Mouse (Mus musculus) olfactory bulb, adult 2 months (tissue): ENCODE measurements around the gene Begain. TPM values are rescaled to one million over a fixed set of nuclear protein-coding genes. Genes with fewer than 3 reads are reported as not detected.

Experiments
- H3K27ac ChIP-seq: fragments of 200-500 bp; 2 replicates; pipeline ENCODE4 v1.5.1; 2012; ENCODE audit warnings: low read depth, low read length; ENCODE audit not compliant: insufficient read depth
- H3K4me1 ChIP-seq: fragments of 200-500 bp; 2 replicates; pipeline ENCODE4 v1.6.1; 2012; ENCODE audit warnings: low read length; ENCODE audit not compliant: control insufficient read depth, insufficient read depth
- H3K4me3 ChIP-seq: fragments of 200-500 bp; 2 replicates; pipeline ENCODE4 v1.5.1; 2012; ENCODE audit warnings: mild to moderate bottlenecking, low read depth, low read length, moderate library complexity; ENCODE audit not compliant: insufficient read depth
- CTCF ChIP-seq: fragments of 200-500 bp; IDR thresholded peaks from 2 replicates; pipeline ENCODE4 v1.5.1; 2012; ENCODE audit warnings: low read depth, mild to moderate bottlenecking, low read length, moderate library complexity; ENCODE audit not compliant: insufficient read depth
- POLR2A ChIP-seq: fragments of 200-500 bp; IDR thresholded peaks from 2 replicates; pipeline ENCODE4 v1.6.1; 2012; ENCODE audit warnings: mild to moderate bottlenecking, low read depth, low read length, moderate library complexity; ENCODE audit not compliant: insufficient read depth
- WGBS: fragments of 180-500 bp; shearing (Covaris S2); methylation state at CpG from one replicate; pipeline ENCODE4 v1.1.7; 2018; 5-methylcytosine and 5-hydroxymethylcytosine counted together
- polyA plus RNA-seq: library from polyadenylated mRNA; stranded (reverse); fragments of >200 nt; gene quantifications from 2 replicates; pipeline ENCODE4 v1.2.4, GENCODE M21; 2012; ENCODE audit warnings: low replicate concordance; ENCODE audit not compliant: missing spikeins, insufficient read depth, insufficient read length

Begain gene
- polyA plus RNA-seq, 1 experiment: not detected

- Histone ChIP-seq H3K4me3 (no peak overlapping the region), H3K27ac (no peak overlapping the region), H3K4me1 (peaks cover 10% of the 10 kb centered on the region)
- TF ChIP-seq POLR2A (no peak), CTCF (no peak)
- 91% methylated on average over 2 of the region's 2 CpGs for WGBS
Measured at GRCm38 (mm10) chr12:109086111-109086510, 18.1 kb upstream of the Begain start.

- Histone ChIP-seq H3K4me3 (no peak overlapping the region), H3K4me1 (peaks cover 10% of the 10 kb centered on the region), H3K27ac (no peak overlapping the region)
- 48% methylated on average over 8 of the region's 8 CpGs for WGBS
- TF ChIP-seq POLR2A (no peak), CTCF (no peak)
Measured at GRCm38 (mm10) chr12:109085674-109086073, 17.7 kb upstream of the Begain start.

DNA sequence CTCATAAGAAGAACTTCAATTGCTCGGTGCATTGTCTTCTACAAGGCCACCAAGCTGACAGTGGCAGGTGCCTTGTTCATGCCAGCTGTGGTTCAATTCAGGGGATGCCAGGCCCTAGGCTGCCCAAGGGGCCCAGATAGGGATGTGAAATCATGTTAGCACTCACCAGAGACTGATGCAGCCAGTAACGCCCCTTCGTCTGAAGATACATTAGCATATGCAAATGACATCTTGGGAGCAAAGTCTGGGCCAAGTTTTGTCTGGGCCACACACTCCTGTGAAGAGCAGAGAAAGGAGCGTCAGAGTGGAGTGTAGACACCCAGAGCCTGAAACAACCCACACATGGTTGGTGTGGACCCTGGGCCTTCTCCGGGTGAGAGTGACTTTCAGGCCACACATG lies 17.0 kb upstream of the Begain start:
- Histone ChIP-seq H3K4me1 (peaks cover 10% of the 10 kb centered on the region), H3K27ac (no peak overlapping the region), H3K4me3 (no peak overlapping the region)
- TF ChIP-seq CTCF (no peak), POLR2A (no peak)
- 68% methylated on average over 5 of the region's 5 CpGs for WGBS

GRCm38 (mm10) chr12:109083476-109083875 lies 15.5 kb upstream of the Begain start:
- Histone ChIP-seq H3K27ac (no peak overlapping the region), H3K4me3 (no peak overlapping the region), H3K4me1 (peaks cover 10% of the 10 kb centered on the region)
- 87% methylated on average over 3 of the region's 3 CpGs for WGBS
- no peak for TF ChIP-seq POLR2A
- no peak for TF ChIP-seq CTCF

- Histone ChIP-seq H3K4me1 (peaks cover 4% of the 10 kb centered on the region), H3K4me3 (no peak overlapping the region), H3K27ac (no peak overlapping the region)
- 87% methylated on average over 6 of the region's 6 CpGs for WGBS
- TF ChIP-seq CTCF (no peak), POLR2A (no peak)
Measured at GRCm38 (mm10) chr12:109077036-109077435, 9.0 kb upstream of the Begain start.

GRCm38 (mm10) chr12:109074777-109075285 lies 6.8 kb upstream of the Begain start:
- TF ChIP-seq POLR2A (no peak), CTCF (no peak)
- H3K4me1 ChIP-seq: peaks cover 4% of the 10 kb centered on the region
- no peak overlapping the region for H3K4me3 ChIP-seq
- WGBS: 77% methylated on average over 2 of the region's 2 CpGs
- H3K27ac ChIP-seq: no peak overlapping the region

GRCm38 (mm10) chr12:109074106-109074505 lies 6.1 kb upstream of the Begain start:
- no peak overlapping the region for H3K27ac ChIP-seq
- TF ChIP-seq POLR2A: no peak
- TF ChIP-seq CTCF: no peak
- 65% methylated on average over 6 of the region's 6 CpGs for WGBS
- H3K4me1 ChIP-seq: peaks cover 4% of the 10 kb centered on the region
- H3K4me3 ChIP-seq: no peak overlapping the region

DNA sequence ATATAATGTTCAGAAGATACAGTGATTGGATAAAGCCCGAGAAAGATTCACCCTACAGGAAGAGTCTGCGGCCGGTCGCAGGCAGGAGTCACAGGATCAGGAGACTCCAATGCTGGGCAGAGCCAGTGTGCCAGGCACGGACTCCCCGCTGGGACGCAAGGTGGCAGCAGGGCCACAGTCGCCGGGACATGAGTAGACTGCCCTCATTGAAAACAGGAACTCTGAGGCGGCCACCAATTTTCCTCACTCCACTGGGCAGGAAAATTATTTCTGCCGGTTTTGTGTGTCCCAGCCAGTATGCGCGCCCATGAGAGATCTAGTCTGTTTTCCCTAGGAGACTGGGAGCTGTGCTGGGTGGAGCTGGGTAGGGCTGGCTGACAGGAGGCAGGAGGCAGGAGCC lies 3.2 kb upstream of the Begain start:
- 74% methylated on average over 13 of the region's 13 CpGs for WGBS
- no peak overlapping the region for H3K4me3 ChIP-seq
- TF ChIP-seq POLR2A (no peak), CTCF (no peak)
- no peak overlapping the region for H3K27ac ChIP-seq
- peaks cover 20% of the 10 kb centered on the region for H3K4me1 ChIP-seq

DNA sequence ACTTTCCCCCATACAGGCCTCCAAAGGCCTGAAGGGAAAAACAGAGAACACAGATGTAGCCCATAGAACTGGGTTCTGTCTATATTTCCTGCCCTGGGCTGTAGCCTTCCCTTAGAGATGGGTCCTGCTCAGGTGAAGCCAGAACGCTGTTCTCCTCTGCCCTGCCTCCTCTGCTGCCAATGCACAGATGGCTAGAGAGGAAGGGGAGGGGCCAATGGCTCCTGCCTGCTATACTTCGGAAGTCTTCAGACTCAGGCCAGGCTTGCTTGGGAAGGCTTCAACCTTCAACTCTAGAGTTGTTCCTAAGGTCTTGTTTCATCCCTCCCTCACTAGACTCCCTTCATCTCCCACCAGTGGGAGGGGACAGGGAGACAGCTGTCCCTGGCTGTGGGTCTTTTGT lies 1.7 kb upstream of the Begain start:
- 87% methylated on average over 2 of the region's 2 CpGs for WGBS
- no peak overlapping the region for H3K27ac ChIP-seq
- TF ChIP-seq CTCF (no peak), POLR2A (no peak)
- peaks cover 28% of the 10 kb centered on the region for H3K4me1 ChIP-seq
- no peak overlapping the region for H3K4me3 ChIP-seq

- TF ChIP-seq POLR2A (no peak), CTCF (no peak)
- 77% methylated on average over 7 of the region's 7 CpGs for WGBS
- Histone ChIP-seq H3K4me1 (peaks cover 30% of the 10 kb centered on the region), H3K27ac (no peak overlapping the region), H3K4me3 (no peak overlapping the region)
Measured at GRCm38 (mm10) chr12:109068738-109069137, 721 bp upstream of the Begain start.
